Mouse (Mus musculus): Measurements from ENCODE around the gene Hist1h2af.
"Not testable (repeated sequence)": the region's sequence is repeated elsewhere in the genome, so short reads cannot be mapped to it uniquely, and the experiment has no call there.

Hist1h2af gene

GRCm38 (mm10) chr13:23536076-23536822, 2.5 kb downstream of the Hist1h2af start:
- no peak for DNase-seq

- no peak for DNase-seq
Measured at GRCm38 (mm10) chr13:23537006-23537710, 3.5 kb downstream of the Hist1h2af start.

- no peak for DNase-seq
Measured at GRCm38 (mm10) chr13:23538249-23538648, 4.5 kb downstream of the Hist1h2af start.

GRCm38 (mm10) chr13:23539821-23540220, 6.1 kb downstream of the Hist1h2af start:
- DNase-seq: not testable (repeated sequence)

- DNase-seq: no peak
Measured at GRCm38 (mm10) chr13:23541497-23541896, 7.8 kb downstream of the Hist1h2af start.

GRCm38 (mm10) chr13:23542225-23542980, 8.7 kb downstream of the Hist1h2af start:
- not testable (repeated sequence) for DNase-seq

- DNase-seq: peak; percentile 53 to 69
Measured at GRCm38 (mm10) chr13:23542999-23543607, 9.4 kb downstream of the Hist1h2af start, which contains the start of gene Hist1h2bh. Hist1h2bh (minus strand) TSS chr13:23543392.

GRCm38 (mm10) chr13:23543965-23544786, 10.5 kb downstream of the Hist1h2af start, which contains the start of gene Hist1h3f:
Hist1h3f (plus strand) TSS chr13:23544052.
- peak; percentile 70 to 80 for DNase-seq

- DNase-seq: peak in 1 of 2 experiments; percentile 48
Measured at GRCm38 (mm10) chr13:23544787-23545120, 11.0 kb downstream of the Hist1h2af start.

- no peak for DNase-seq
Measured at GRCm38 (mm10) chr13:23546694-23547093, 13.0 kb downstream of the Hist1h2af start.

GRCm38 (mm10) chr13:23550761-23551145, 17.0 kb downstream of the Hist1h2af start:
- DNase-seq: no peak

- DNase-seq: peak; percentile 90 to 93
Measured at GRCm38 (mm10) chr13:23551146-23551834, 17.6 kb downstream of the Hist1h2af start, which contains the start of gene Hist1h4f. Hist1h4f (minus strand) TSS chr13:23551648.

- DNase-seq: no peak
Measured at GRCm38 (mm10) chr13:23551931-23552914, 18.5 kb downstream of the Hist1h2af start.

- no peak for DNase-seq
Measured at GRCm38 (mm10) chr13:23552962-23553361, 19.3 kb downstream of the Hist1h2af start, which contains the start of gene Hist1h1d. Hist1h1d (plus strand) TSS chr13:23553262.

GRCm38 (mm10) chr13:23554393-23554792, 20.7 kb downstream of the Hist1h2af start:
- DNase-seq: no peak

- peak; percentile 78 to 89 for DNase-seq
Measured at GRCm38 (mm10) chr13:23554925-23555838, 21.5 kb downstream of the Hist1h2af start.

GRCm38 (mm10) chr13:23555839-23556416, 22.2 kb downstream of the Hist1h2af start:
- DNase-seq: peak; percentile 73 to 85

- DNase-seq: no peak
Measured at GRCm38 (mm10) chr13:23556906-23557305, 23.2 kb downstream of the Hist1h2af start.
